Mouse (Mus musculus) MEL (cell line): ENCODE measurements at regions not wholly inside any gene's neighbourhood (a gene's known extent, or its start where the extent isn't known, plus 50 kb on each side); places are given as distances from the start of the nearest gene placed in this dataset.

Experiments used
- DNase-seq: peaks from one replicate; pipeline ENCODE4 v3.0.0; 2011; ENCODE audit warnings: low read depth, low spot score
- H3K27ac ChIP-seq: 2 replicates; pipeline ENCODE4 v1.5.1; 2012; ENCODE audit warnings: low read depth, mild to moderate bottlenecking, control low read depth, low read length, moderate library complexity; ENCODE audit not compliant: control insufficient read depth
- H3K27me3 ChIP-seq, 2 experiments: fragments of 150-350 bp in 1 of 2; sonication (generic) in 1 of 2; 2 replicates each; pipeline ENCODE4 v1.6.1; 2012; ENCODE audit warnings: low read length in 2 of 2, mild to moderate bottlenecking in 2 of 2, improper control_type of control experiment in 1 of 2, moderate library complexity in 1 of 2; ENCODE audit not compliant: insufficient read depth in 2 of 2, control insufficient read depth in 1 of 2
- H3K36me3 ChIP-seq, 2 experiments: 2 replicates each; pipeline ENCODE4 v1.6.1; 2012 to 2014; ENCODE audit warnings: low read length in 2 of 2, improper control_type of control experiment in 1 of 2, inconsistent platforms in 1 of 2, mild to moderate bottlenecking in 1 of 2; ENCODE audit not compliant: insufficient read depth in 2 of 2, control insufficient read depth in 1 of 2
- H3K4me1 ChIP-seq, 2 experiments: fragments of 150-350 bp in 1 of 2; sonication (generic) in 1 of 2; 2 replicates each; pipeline ENCODE4 v1.6.1; 2012; ENCODE audit warnings: low read length in 2 of 2, improper control_type of control experiment in 1 of 2, mild to moderate bottlenecking in 1 of 2; ENCODE audit not compliant: insufficient read depth in 2 of 2, control insufficient read depth in 1 of 2
- H3K4me3 ChIP-seq, 2 experiments: fragments of 150-350 bp in 1 of 2; sonication (generic) in 1 of 2; 2 replicates each; pipeline ENCODE4 v1.5.1; 2012; ENCODE audit warnings: low read depth in 2 of 2, low read length in 2 of 2, mild to moderate bottlenecking in 2 of 2, moderate library complexity in 2 of 2, control low read depth in 1 of 2, improper control_type of control experiment in 1 of 2; ENCODE audit not compliant: control insufficient read depth in 1 of 2, insufficient read depth in 1 of 2
- H3K79me2 ChIP-seq: 2 replicates; pipeline ENCODE4 v1.6.1; 2012; ENCODE audit warnings: mild to moderate bottlenecking, low read length, moderate library complexity; ENCODE audit not compliant: control insufficient read depth, poor library complexity, insufficient read depth
- H3K9ac ChIP-seq: 2 replicates; pipeline ENCODE4 v1.6.1; 2012; ENCODE audit warnings: low read depth, mild to moderate bottlenecking, control low read depth, low read length, moderate library complexity; ENCODE audit not compliant: control insufficient read depth, poor library complexity, severe bottlenecking
- H3K9me3 ChIP-seq: fragments of 150-350 bp; sonication (generic); replicated peaks from 2 replicates; pipeline ENCODE4 v1.6.1; 2012; ENCODE audit warnings: mild to moderate bottlenecking, low read length, improper control_type of control experiment, moderate library complexity; ENCODE audit not compliant: insufficient read depth
- BHLHE40 ChIP-seq: IDR thresholded peaks from 2 replicates; pipeline ENCODE4 v1.6.1; 2012; ENCODE audit warnings: low read depth, mild to moderate bottlenecking, inconsistent platforms, low read length, improper control_type of control experiment, borderline replicate concordance
- CTCF ChIP-seq, 3 experiments: IDR thresholded peaks in 2 of 3; conservative IDR thresholded peaks in 1 of 3; 2 replicates each; pipeline ENCODE4 v1.5.1; 2011 to 2012; ENCODE audit warnings: low read length in 3 of 3, low read depth in 2 of 3, mild to moderate bottlenecking in 2 of 3, improper control_type of control experiment in 1 of 3, inconsistent platforms in 1 of 3, mixed read lengths in 1 of 3, moderate library complexity in 1 of 3; ENCODE audit not compliant: control insufficient read depth in 1 of 3, insufficient read depth in 1 of 3, poor library complexity in 1 of 3, severe bottlenecking in 1 of 3
- E2F4 ChIP-seq: IDR thresholded peaks from 2 replicates; pipeline ENCODE4 v1.6.1; 2011; ENCODE audit warnings: low read depth, low read length, improper control_type of control experiment, borderline replicate concordance
- ELF1 ChIP-seq: IDR thresholded peaks from 2 replicates; pipeline ENCODE4 v1.6.1; 2014; ENCODE audit warnings: low read depth, mild to moderate bottlenecking, inconsistent platforms, low read length, improper control_type of control experiment, moderate library complexity
- GATA1 ChIP-seq: IDR thresholded peaks from 2 replicates; pipeline ENCODE4 v1.6.1; 2011; ENCODE audit warnings: low read depth, low read length, improper control_type of control experiment
- MAX ChIP-seq: IDR thresholded peaks from 2 replicates; pipeline ENCODE4 v1.6.1; 2011; ENCODE audit warnings: low read length, improper control_type of control experiment
- MYC ChIP-seq: IDR thresholded peaks from 2 replicates; pipeline ENCODE4 v1.6.1; 2011; ENCODE audit warnings: low read depth, mild to moderate bottlenecking, low read length, improper control_type of control experiment, moderate library complexity
- NELFE ChIP-seq: IDR thresholded peaks from 2 replicates; pipeline ENCODE4 v1.6.1; 2011; ENCODE audit warnings: low read depth, low read length, improper control_type of control experiment
- NRF1 ChIP-seq: IDR thresholded peaks from 2 replicates; pipeline ENCODE4 v1.6.1; 2014; ENCODE audit warnings: low read depth, mild to moderate bottlenecking, inconsistent platforms, low read length, improper control_type of control experiment, moderate library complexity; ENCODE audit not compliant: poor library complexity, insufficient read depth, severe bottlenecking
- POLR2A ChIP-seq, 2 experiments: IDR thresholded peaks; 2 replicates each; pipeline ENCODE4 v1.6.1; 2011 to 2012; ENCODE audit warnings: low read length in 2 of 2, mild to moderate bottlenecking in 2 of 2, control low read depth in 1 of 2, improper control_type of control experiment in 1 of 2, low read depth in 1 of 2, moderate library complexity in 1 of 2; ENCODE audit not compliant: control insufficient read depth in 1 of 2, insufficient read depth in 1 of 2, poor library complexity in 1 of 2
- POLR2AphosphoS2 ChIP-seq: IDR thresholded peaks from 2 replicates; pipeline ENCODE4 v1.6.1; 2011; ENCODE audit warnings: low read length, improper control_type of control experiment
- RCOR1 ChIP-seq: IDR thresholded peaks from 2 replicates; pipeline ENCODE4 v1.6.1; 2012; ENCODE audit warnings: low read depth, mild to moderate bottlenecking, inconsistent platforms, low read length, improper control_type of control experiment
- TAL1 ChIP-seq: IDR thresholded peaks from 2 replicates; pipeline ENCODE4 v1.6.1; 2012; ENCODE audit warnings: mild to moderate bottlenecking, inconsistent platforms, low read length, moderate library complexity, mixed read lengths
- TBP ChIP-seq: IDR thresholded peaks from 2 replicates; pipeline ENCODE4 v1.8.0; 2011; ENCODE audit warnings: low read depth, low read length, improper control_type of control experiment
- TCF12 ChIP-seq: IDR thresholded peaks from 2 replicates; pipeline ENCODE4 v1.6.1; 2014; ENCODE audit warnings: low read depth, mild to moderate bottlenecking, inconsistent platforms, low read length, improper control_type of control experiment, moderate library complexity
- USF2 ChIP-seq, 2 experiments: IDR thresholded peaks; 2 replicates each; pipeline ENCODE4 v1.6.1; 2011 to 2012; ENCODE audit warnings: improper control_type of control experiment in 2 of 2, low read length in 2 of 2, borderline replicate concordance in 1 of 2, inconsistent platforms in 1 of 2, low read depth in 1 of 2, mild to moderate bottlenecking in 1 of 2; ENCODE audit not compliant: insufficient read depth in 1 of 2
- ZC3H11A ChIP-seq: IDR thresholded peaks from 2 replicates; pipeline ENCODE4 v1.6.1; 2012; ENCODE audit warnings: low read depth, mild to moderate bottlenecking, inconsistent platforms, low read length, improper control_type of control experiment
- ZKSCAN1 ChIP-seq: IDR thresholded peaks from 2 replicates; pipeline ENCODE4 v1.6.1; 2012; ENCODE audit warnings: low read depth, mild to moderate bottlenecking, inconsistent platforms, low read length, improper control_type of control experiment, moderate library complexity
- ZMIZ1 ChIP-seq: IDR thresholded peaks from 2 replicates; pipeline ENCODE4 v1.6.1; 2012; ENCODE audit warnings: low read depth, mild to moderate bottlenecking, inconsistent platforms, low read length, improper control_type of control experiment, moderate library complexity
- ZNF384 ChIP-seq: IDR thresholded peaks from 2 replicates; pipeline ENCODE4 v1.6.1; 2012; ENCODE audit warnings: low read depth, mild to moderate bottlenecking, inconsistent platforms, low read length, improper control_type of control experiment

DNA sequence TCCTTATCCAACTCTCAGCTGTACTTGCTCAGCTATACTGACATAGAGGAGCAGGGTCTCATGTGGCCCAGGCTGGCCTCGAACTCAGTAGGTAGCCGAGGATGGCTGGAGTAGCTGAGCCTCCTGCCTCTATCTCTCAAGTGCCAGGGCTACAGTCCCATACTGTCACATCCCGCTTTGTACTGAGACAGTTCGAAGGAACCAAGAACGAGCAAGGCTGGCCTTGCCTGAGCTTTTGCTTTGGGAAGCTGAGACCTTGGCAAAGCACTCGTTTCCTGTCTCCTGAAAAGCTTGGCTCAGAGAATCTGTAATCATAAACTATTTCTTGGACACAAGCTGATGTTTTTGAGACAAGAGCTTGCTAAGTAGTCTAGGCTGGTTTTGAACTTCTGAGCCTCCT, 169.7 kb downstream of the Papss1 start:
- Histone ChIP-seq H3K27me3 (no peaks in the 10 kb centered on the region), H3K9me3 (no peaks in the 10 kb centered on the region), H3K4me3 (no peak overlapping the region), H3K4me1 (no peaks in the 10 kb centered on the region), H3K27ac (no peak overlapping the region), H3K36me3 (no peaks in the 10 kb centered on the region), H3K79me2 (no peaks in the 10 kb centered on the region), H3K9ac (no peak overlapping the region)
- DNase-seq, result no peak
- TF ChIP-seq CTCF (IDR thresholded peaks at IDR 0.05 in 2 of 3, conservative IDR thresholded peaks at IDR 0.05 in 1 of 3; ENCODE audit: control insufficient read depth in 1 of 3, insufficient read depth in 1 of 3, low read depth in 2 of 3, low read length in 3 of 3, poor library complexity in 1 of 3, severe bottlenecking in 1 of 3) (no peak), ZNF384 (no peak), GATA1 (no peak), BHLHE40 (no peak)

DNA sequence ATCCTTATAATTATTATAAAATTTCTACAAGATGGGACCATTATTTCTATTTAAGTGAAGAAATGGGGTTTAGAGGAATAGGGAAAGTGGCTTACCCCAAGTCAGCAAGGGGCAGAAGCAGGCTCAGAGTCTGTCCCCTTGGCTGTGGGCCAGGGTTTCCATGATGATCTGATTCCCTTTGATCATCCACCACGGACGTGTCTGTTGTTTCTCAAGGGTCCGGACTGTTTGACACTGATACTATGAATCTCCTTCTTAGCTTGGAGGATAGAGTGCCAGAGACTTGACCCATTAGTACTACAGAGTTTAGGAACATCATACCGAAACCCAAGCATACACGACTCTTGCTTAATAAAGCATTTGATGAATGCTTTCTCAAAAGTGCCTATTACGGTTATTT, 172.9 kb downstream of the Papss1 start:
- no peaks in the 10 kb centered on the region for H3K9me3 ChIP-seq
- no peak overlapping the region for H3K9ac ChIP-seq
- no peaks in the 10 kb centered on the region for H3K36me3 ChIP-seq
- no peaks in the 10 kb centered on the region for H3K79me2 ChIP-seq
- H3K4me1 ChIP-seq, result no peaks in the 10 kb centered on the region
- H3K27ac ChIP-seq, result no peak overlapping the region
- no peak overlapping the region for H3K4me3 ChIP-seq
- DNase-seq, result no peak
- no peaks in the 10 kb centered on the region for H3K27me3 ChIP-seq
- TF ChIP-seq USF2 (IDR thresholded peaks at IDR 0.05; ENCODE audit: borderline replicate concordance in 1 of 2, insufficient read depth in 1 of 2, low read depth in 1 of 2, low read length in 2 of 2) (no peak), BHLHE40 (no peak), E2F4 (no peak), NRF1 (no peak), ZNF384 (no peak), RCOR1 (no peak), ELF1 (no peak), TCF12 (no peak), ZMIZ1 (no peak), NELFE (no peak), MYC (no peak), TBP (no peak), POLR2AphosphoS2 (no peak), ZKSCAN1 (no peak), TAL1 (no peak), ZC3H11A (no peak), MAX (no peak), POLR2A (IDR thresholded peaks at IDR 0.05; ENCODE audit: control insufficient read depth in 1 of 2, insufficient read depth in 1 of 2, low read depth in 1 of 2, low read length in 2 of 2, poor library complexity in 1 of 2) (no peak)
